Mouse (Mus musculus): ENCODE measurements around the gene Hspa1a.

- TF ChIP-seq TAL1 (IDR thresholded peaks at IDR 0.05; ENCODE audit: low read length) (no peak), GATA1 (IDR thresholded peaks at IDR 0.05; ENCODE audit: low read length) (no peak)
Measured at GRCm38 (mm10) chr17:35001452-35002152, 29.6 kb upstream of the Hspa1a start.
